In genomic region chr6:50821401-50822235, GRCm38 (mm10) we compare ENCODE assay signal across 9 mouse cellular contexts.
DNase-seq lines count a peak whose midpoint lies in the region; ATAC-seq and TF ChIP-seq lines count a peak whose summit lies in the region.
"Had no signal": no experiment of that assay in that cellular context is flagged by ENCODE, and none has a peak within 500 bp of the region (broad histone marks: within the 10 kb centered on the region; RNA-seq: fewer than 3 reads in every experiment).

No protein-coding gene starts in this region.

- peak; percentile 59; the same call in 1 of the 2 replicates for ATAC-seq in intestine, embryonic 14.5 days (replicated peaks; ENCODE audit: low FRiP score, low TSS enrichment, low read depth)
- ATAC-seq in intestine, postnatal 0 days: no peak
- peak; percentile 72 for ATAC-seq in embryonic facial prominence, embryonic 14.5 days (ENCODE audit: low read depth)
- peak; percentile 76 for ATAC-seq in midbrain, embryonic 14.5 days (ENCODE audit: low FRiP score, low TSS enrichment)
- ATAC-seq in liver, embryonic 12.5 days: no peak
- ATAC-seq in erythroid progenitor cell, adult 5-6 weeks (replicated peaks; ENCODE audit: low FRiP score, poor library complexity, severe bottlenecking): no peak

- no peaks in the 10 kb centered on the region for H3K27me3 ChIP-seq in intestine, embryonic 14.5 days (replicated peaks; ENCODE audit: control insufficient read depth, insufficient read depth, low read length)
- H3K27me3 ChIP-seq in intestine, postnatal 0 days (replicated peaks; ENCODE audit: control insufficient read depth, insufficient read depth, low read length): no peaks in the 10 kb centered on the region
- H3K27me3 ChIP-seq in embryonic facial prominence, embryonic 14.5 days (replicated peaks; ENCODE audit: control insufficient read depth, insufficient read depth, low read length): no peaks in the 10 kb centered on the region
- no peaks in the 10 kb centered on the region for H3K27me3 ChIP-seq in midbrain, embryonic 14.5 days (ENCODE audit: control insufficient read depth, insufficient read depth, low read length)
- H3K27me3 ChIP-seq in liver, embryonic 12.5 days (replicated peaks): peaks cover 61% of the 10 kb centered on the region

- no peak overlapping the region for H3K9ac ChIP-seq in intestine, embryonic 14.5 days (ENCODE audit: low read length)
- no peak overlapping the region for H3K9ac ChIP-seq in intestine, postnatal 0 days (ENCODE audit: low read depth, low read length)
- no peak overlapping the region for H3K9ac ChIP-seq in embryonic facial prominence, embryonic 14.5 days (ENCODE audit: low read depth, low read length)
- no peak overlapping the region for H3K9ac ChIP-seq in midbrain, embryonic 14.5 days (replicated peaks; ENCODE audit: low read length)
- H3K9ac ChIP-seq in liver, embryonic 12.5 days: no peak overlapping the region

- WGBS in intestine, embryonic 14.5 days: 46% methylated on average over 12 of the region's 12 CpGs
- WGBS in intestine, postnatal 0 days: 66% methylated on average over 12 of the region's 12 CpGs
- WGBS in embryonic facial prominence, embryonic 14.5 days: 27% methylated on average over 12 of the region's 12 CpGs
- WGBS in midbrain, embryonic 14.5 days: 4% methylated on average over 12 of the region's 12 CpGs
- WGBS in liver, embryonic 12.5 days (ENCODE audit: insufficient replicate concordance): 58% methylated on average over 12 of the region's 12 CpGs

- DNase-seq in intestine, embryonic 14.5 days (ENCODE audit: low spot score): no peak
- peak; percentile 87 for DNase-seq in embryonic facial prominence, embryonic 14.5 days (ENCODE audit: low spot score)
- peak; percentile 62 for DNase-seq in kidney, postnatal 10 days
- peak; percentile 87 for DNase-seq in midbrain, embryonic 14.5 days
- no peak for DNase-seq in adrenal gland, postnatal 4 days (ENCODE audit: low spot score in 2 of 2)
- DNase-seq: gastrocnemius, adult 2 months had no signal

- H3K9me3 ChIP-seq in intestine, embryonic 14.5 days (ENCODE audit: control insufficient read depth, low read length): no peaks in the 10 kb centered on the region
- H3K9me3 ChIP-seq in intestine, postnatal 0 days (ENCODE audit: control insufficient read depth): no peaks in the 10 kb centered on the region
- H3K9me3 ChIP-seq in embryonic facial prominence, embryonic 14.5 days (ENCODE audit: control insufficient read depth, low read length): no peaks in the 10 kb centered on the region
- no peaks in the 10 kb centered on the region for H3K9me3 ChIP-seq in midbrain, embryonic 14.5 days (ENCODE audit: control insufficient read depth, low read length)
- H3K9me3 ChIP-seq in liver, embryonic 12.5 days (replicated peaks): no peaks in the 10 kb centered on the region

- TF ChIP-seq CTCF in intestine, postnatal 0 days (IDR thresholded peaks at IDR 0.05; ENCODE audit: low read depth): no peak

- no peak overlapping the region for H3K4me2 ChIP-seq in intestine, embryonic 14.5 days (ENCODE audit: low read length)
- no peak overlapping the region for H3K4me2 ChIP-seq in intestine, postnatal 0 days (replicated peaks; ENCODE audit: low read depth)
- no peak overlapping the region for H3K4me2 ChIP-seq in embryonic facial prominence, embryonic 14.5 days (ENCODE audit: low read depth, low read length)
- H3K4me2 ChIP-seq in midbrain, embryonic 14.5 days (ENCODE audit: low read length): 0 out of 2 replicates have a peak overlapping the region, but pooled peaks have one; percentile 10
- no peak overlapping the region for H3K4me2 ChIP-seq in liver, embryonic 12.5 days

- peak overlapping the region; percentile 62 for H3K27ac ChIP-seq in intestine, embryonic 14.5 days (ENCODE audit: low read depth)
- H3K27ac ChIP-seq in intestine, postnatal 0 days (ENCODE audit: low read depth, low read length): no peak overlapping the region
- peak overlapping the region; percentile 89 for H3K27ac ChIP-seq in embryonic facial prominence, embryonic 14.5 days (replicated peaks; ENCODE audit: low read depth, low read length)
- H3K27ac ChIP-seq in midbrain, embryonic 14.5 days (replicated peaks; ENCODE audit: low read depth, low read length): peak overlapping the region; percentile 85
- no peak overlapping the region for H3K27ac ChIP-seq in liver, embryonic 12.5 days
- H3K27ac ChIP-seq: gastrocnemius, adult 2 months had no signal

- no peaks in the 10 kb centered on the region for H3K36me3 ChIP-seq in intestine, embryonic 14.5 days (ENCODE audit: control insufficient read depth, insufficient read depth, low read length)
- H3K36me3 ChIP-seq in intestine, postnatal 0 days (ENCODE audit: control insufficient read depth, insufficient read depth): no peaks in the 10 kb centered on the region
- H3K36me3 ChIP-seq in embryonic facial prominence, embryonic 14.5 days (ENCODE audit: control insufficient read depth, insufficient read depth, low read length): no peaks in the 10 kb centered on the region
- no peaks in the 10 kb centered on the region for H3K36me3 ChIP-seq in midbrain, embryonic 14.5 days (ENCODE audit: control insufficient read depth, insufficient read depth, low read length)
- no peaks in the 10 kb centered on the region for H3K36me3 ChIP-seq in liver, embryonic 12.5 days

- peaks cover 25% of the 10 kb centered on the region for H3K4me1 ChIP-seq in intestine, embryonic 14.5 days (replicated peaks; ENCODE audit: control insufficient read depth, insufficient read depth, low read length)
- no peaks in the 10 kb centered on the region for H3K4me1 ChIP-seq in intestine, postnatal 0 days (replicated peaks; ENCODE audit: control insufficient read depth, insufficient read depth, low read length)
- H3K4me1 ChIP-seq in embryonic facial prominence, embryonic 14.5 days (ENCODE audit: control insufficient read depth, insufficient read depth, low read length): peaks cover 36% of the 10 kb centered on the region
- peaks cover 54% of the 10 kb centered on the region for H3K4me1 ChIP-seq in midbrain, embryonic 14.5 days (ENCODE audit: control insufficient read depth, insufficient read depth, low read length)
- H3K4me1 ChIP-seq in liver, embryonic 12.5 days: peaks cover 8% of the 10 kb centered on the region; the same call in 1 of the 2 replicates

- no peak overlapping the region for H3K4me3 ChIP-seq in intestine, embryonic 14.5 days (ENCODE audit: low read depth, low read length)
- H3K4me3 ChIP-seq in intestine, postnatal 0 days (ENCODE audit: low read depth, low read length): no peak overlapping the region
- no peak overlapping the region for H3K4me3 ChIP-seq in embryonic facial prominence, embryonic 14.5 days (ENCODE audit: low read depth, low read length)
- H3K4me3 ChIP-seq in midbrain, embryonic 14.5 days (replicated peaks; ENCODE audit: low read depth, low read length): no peak overlapping the region
- no peak overlapping the region for H3K4me3 ChIP-seq in liver, embryonic 12.5 days
- H3K4me3 ChIP-seq: gastrocnemius, adult 2 months had no signal

Comparison
In these comparisons a context has a peak if more than half of its experiments do, and no peak if none do; other contexts are left out.
1. ATAC-seq: peak in intestine, embryonic 14.5 days (single experiment), embryonic facial prominence, embryonic 14.5 days (single experiment) and midbrain, embryonic 14.5 days (single experiment); none in intestine, postnatal 0 days (single experiment), liver, embryonic 12.5 days (single experiment) and erythroid progenitor cell, adult 5-6 weeks (single experiment).
2. H3K27ac ChIP-seq: peak in intestine, embryonic 14.5 days (single experiment), embryonic facial prominence, embryonic 14.5 days (single experiment) and midbrain, embryonic 14.5 days (single experiment); none in intestine, postnatal 0 days (single experiment) and liver, embryonic 12.5 days (single experiment).
3. DNase-seq: peak in embryonic facial prominence, embryonic 14.5 days (single experiment), kidney, postnatal 10 days (single experiment) and midbrain, embryonic 14.5 days (single experiment); none in intestine, embryonic 14.5 days (single experiment) and adrenal gland, postnatal 4 days (0 of 2).